Mouse (Mus musculus): ENCODE data around the gene Sag. TPM values are rescaled to one million over a fixed set of nuclear protein-coding genes. Genes with fewer than 3 reads are reported as not detected.

Gene Sag
- total and polyA plus RNA-seq, 2 experiments = 0.09 to 0.15 TPM

DNA sequence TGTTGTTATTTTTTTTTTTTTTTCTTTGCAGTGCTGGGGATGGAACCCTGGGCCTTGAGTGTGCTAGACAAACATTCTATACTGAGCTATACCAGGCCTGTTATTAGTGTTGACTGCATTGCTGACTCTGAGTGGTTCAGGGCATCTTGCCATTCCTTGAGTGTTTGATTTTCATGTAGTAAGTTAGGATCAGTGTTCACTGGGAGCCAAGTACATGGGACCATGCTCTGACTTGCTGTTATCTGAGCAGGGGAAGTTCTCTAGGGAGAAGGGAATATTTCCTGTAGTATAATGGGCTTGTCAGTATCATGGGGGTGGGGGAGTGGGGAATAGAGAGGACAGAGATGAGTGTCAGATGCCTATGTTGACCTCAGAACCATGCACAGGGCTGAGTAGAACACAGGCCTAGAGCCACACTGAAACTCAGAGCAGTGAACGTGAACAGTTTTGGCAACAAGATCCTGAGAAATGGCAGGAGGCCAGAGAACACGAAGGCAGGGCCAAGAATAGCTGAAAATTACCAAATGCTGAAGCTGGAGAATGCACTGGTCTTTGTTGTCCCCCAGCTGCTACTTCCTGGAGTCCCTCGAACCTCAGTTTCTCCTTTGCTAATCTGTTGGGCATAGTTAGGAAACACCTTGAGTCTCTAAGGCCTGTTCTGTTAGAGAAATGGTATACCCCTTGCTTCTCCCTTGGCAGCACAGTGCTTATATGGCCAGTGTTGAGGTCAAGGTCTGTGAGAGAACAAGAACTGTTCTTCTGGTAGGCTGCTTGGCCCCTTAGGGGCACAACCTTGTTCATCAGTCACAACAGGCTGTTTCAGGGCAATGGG, 76.2 kb downstream of the Sag start:
- Histone ChIP-seq H3K4me1 (ENCODE audit: control insufficient read depth, insufficient read depth, low read length) (peaks cover 15% of the 10 kb centered on the region), H3K9ac (ENCODE audit: low read depth, low read length) (peak overlapping the region; percentile 30; the same call in 1 of the 2 replicates), H3K4me3 (ENCODE audit: insufficient read depth, low read depth, low read length) (no peak overlapping the region), H3K36me3 (ENCODE audit: control insufficient read depth, insufficient read depth, low read length) (peaks cover 5% of the 10 kb centered on the region; the same call in 1 of the 2 replicates), H3K27ac (replicated peaks; ENCODE audit: insufficient read depth, low read depth, low read length) (peak overlapping the region; percentile 82), H3K27me3 (ENCODE audit: control insufficient read depth, insufficient read depth, low read length) (no peaks in the 10 kb centered on the region), H3K79me2 (ENCODE audit: control insufficient read depth, insufficient read depth, low read length) (peaks cover 32% of the 10 kb centered on the region; the same call in 1 of the 2 replicates)
- TF ChIP-seq POLR2A (IDR thresholded peaks at IDR 0.05; ENCODE audit: extremely low read depth, insufficient read depth, low read length) = no peak
- TF ChIP-seq CTCF (IDR thresholded peaks at IDR 0.05; ENCODE audit: low read depth, low read length) = no peak
- 4% methylated on average over 3 of the region's 3 CpGs for WGBS
- peak; percentile 86 for DNase-seq (ENCODE audit: extremely low read depth, low read depth, low spot score)

DNA sequence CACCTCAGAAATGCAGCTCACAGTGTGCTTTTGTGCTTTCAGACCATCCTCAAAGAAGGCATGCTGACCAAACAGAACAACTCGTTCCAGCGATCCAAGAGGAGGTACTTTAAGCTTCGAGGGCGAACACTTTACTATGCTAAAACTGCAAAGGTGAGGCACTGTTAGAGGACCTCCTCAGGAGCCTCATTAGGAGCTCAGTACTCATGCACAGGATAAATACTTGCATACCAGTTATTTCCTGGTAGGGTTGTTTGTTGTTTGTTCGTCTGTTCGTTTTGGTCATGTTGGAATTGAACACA, 76.8 kb downstream of the Sag start:
- Histone ChIP-seq H3K27ac (replicated peaks; ENCODE audit: insufficient read depth, low read depth, low read length) (peak overlapping the region; percentile 82), H3K9ac (ENCODE audit: low read depth, low read length) (peak overlapping the region; percentile 30; the same call in 1 of the 2 replicates), H3K27me3 (ENCODE audit: control insufficient read depth, insufficient read depth, low read length) (no peaks in the 10 kb centered on the region), H3K36me3 (ENCODE audit: control insufficient read depth, insufficient read depth, low read length) (peaks cover 5% of the 10 kb centered on the region; the same call in 1 of the 2 replicates), H3K79me2 (ENCODE audit: control insufficient read depth, insufficient read depth, low read length) (peaks cover 26% of the 10 kb centered on the region; the same call in 1 of the 2 replicates), H3K4me1 (ENCODE audit: control insufficient read depth, insufficient read depth, low read length) (peaks cover 15% of the 10 kb centered on the region), H3K4me3 (ENCODE audit: insufficient read depth, low read depth, low read length) (no peak overlapping the region)
- TF ChIP-seq POLR2A (IDR thresholded peaks at IDR 0.05; ENCODE audit: extremely low read depth, insufficient read depth, low read length) (no peak), CTCF (IDR thresholded peaks at IDR 0.05; ENCODE audit: low read depth, low read length) (no peak)
- no peak for DNase-seq (ENCODE audit: extremely low read depth, low read depth, low spot score)
- WGBS = 77% methylated on average over 6 of the region's 6 CpGs

DNA sequence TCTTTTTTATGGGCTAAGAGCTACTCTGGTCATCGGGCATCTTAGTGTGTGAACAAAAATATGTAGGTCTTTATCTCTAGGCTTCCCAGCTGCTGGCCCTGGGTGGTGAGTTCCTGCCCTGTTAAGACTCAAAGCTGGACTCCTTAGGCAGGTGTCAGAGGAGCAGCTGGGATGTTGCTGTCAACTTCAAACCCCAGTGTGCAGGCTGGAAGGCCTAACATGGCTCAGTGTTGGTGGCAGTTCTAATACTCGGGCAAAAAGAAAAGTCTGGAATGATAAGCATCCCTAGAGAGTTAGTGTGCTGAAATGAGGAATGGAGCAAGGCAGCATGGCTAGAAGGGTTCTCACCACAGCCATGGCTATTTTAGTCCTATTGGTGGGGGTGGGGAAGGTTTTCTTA, 77.4 kb downstream of the Sag start:
- no peak overlapping the region for H3K27ac ChIP-seq (replicated peaks; ENCODE audit: insufficient read depth, low read depth, low read length)
- peaks cover 15% of the 10 kb centered on the region for H3K4me1 ChIP-seq (ENCODE audit: control insufficient read depth, insufficient read depth, low read length)
- 84% methylated on average over 2 of the region's 2 CpGs for WGBS

DNA sequence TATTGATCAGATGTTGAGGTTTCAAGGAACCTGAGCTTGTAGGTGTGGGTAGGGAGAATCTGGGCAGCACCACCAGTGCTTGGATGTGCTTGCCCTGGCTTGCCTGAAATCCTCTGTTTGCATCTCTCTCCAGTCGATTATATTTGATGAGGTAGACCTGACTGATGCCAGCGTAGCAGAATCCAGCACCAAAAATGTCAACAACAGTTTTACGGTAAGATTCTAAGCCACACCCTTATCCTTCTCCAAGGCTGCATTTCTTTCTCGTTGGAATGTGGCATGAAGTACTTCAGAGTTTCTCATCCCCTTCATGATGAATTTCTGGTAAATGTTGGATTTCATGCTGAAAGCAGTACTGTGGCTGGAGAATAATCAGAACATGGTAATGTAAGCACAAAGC, 78.2 kb downstream of the Sag start:
- H3K4me1 ChIP-seq (ENCODE audit: control insufficient read depth, insufficient read depth, low read length) = peaks cover 15% of the 10 kb centered on the region
- no peak overlapping the region for H3K9ac ChIP-seq (ENCODE audit: low read depth, low read length)

More for the DNA sequence above, 77.4 kb downstream of the Sag start:
- TF ChIP-seq CTCF (IDR thresholded peaks at IDR 0.05; ENCODE audit: low read depth, low read length) (no peak), POLR2A (IDR thresholded peaks at IDR 0.05; ENCODE audit: extremely low read depth, insufficient read depth, low read length) (no peak)
- Histone ChIP-seq H3K27me3 (ENCODE audit: control insufficient read depth, insufficient read depth, low read length) (no peaks in the 10 kb centered on the region), H3K79me2 (ENCODE audit: control insufficient read depth, insufficient read depth, low read length) (peaks cover 25% of the 10 kb centered on the region; the same call in 1 of the 2 replicates), H3K4me3 (ENCODE audit: insufficient read depth, low read depth, low read length) (no peak overlapping the region), H3K36me3 (ENCODE audit: control insufficient read depth, insufficient read depth, low read length) (peaks cover 5% of the 10 kb centered on the region; the same call in 1 of the 2 replicates), H3K9ac (ENCODE audit: low read depth, low read length) (no peak overlapping the region)
- no peak for DNase-seq (ENCODE audit: extremely low read depth, low read depth, low spot score)

DNA sequence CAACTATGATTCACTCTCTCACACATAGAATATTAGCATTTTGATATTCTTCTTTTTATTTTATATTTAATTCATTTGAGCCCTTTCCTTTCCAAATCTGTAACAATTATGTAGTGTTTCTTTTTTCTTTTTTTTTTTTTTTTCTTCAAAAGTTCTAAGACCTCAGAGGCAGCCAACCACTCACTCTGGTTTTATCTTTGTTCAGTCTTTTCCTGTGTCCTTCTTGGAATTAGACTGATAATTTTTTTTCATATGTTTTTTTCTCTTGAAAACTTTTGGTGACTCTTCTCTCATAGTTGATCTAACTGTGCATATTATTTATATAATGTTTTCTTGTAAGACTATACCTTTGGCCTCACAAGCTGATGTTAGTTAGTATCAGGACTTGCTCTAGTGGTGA, 79.1 kb downstream of the Sag start:
- no peak for TF ChIP-seq POLR2A (IDR thresholded peaks at IDR 0.05; ENCODE audit: extremely low read depth, insufficient read depth, low read length)
- no peak for TF ChIP-seq CTCF (IDR thresholded peaks at IDR 0.05; ENCODE audit: low read depth, low read length)
- Histone ChIP-seq H3K79me2 (ENCODE audit: control insufficient read depth, insufficient read depth, low read length) (peaks cover 11% of the 10 kb centered on the region; the same call in 1 of the 2 replicates), H3K4me1 (ENCODE audit: control insufficient read depth, insufficient read depth, low read length) (peaks cover 15% of the 10 kb centered on the region), H3K4me3 (ENCODE audit: insufficient read depth, low read depth, low read length) (no peak overlapping the region), H3K9ac (ENCODE audit: low read depth, low read length) (no peak overlapping the region), H3K27ac (replicated peaks; ENCODE audit: insufficient read depth, low read depth, low read length) (no peak overlapping the region), H3K36me3 (ENCODE audit: control insufficient read depth, insufficient read depth, low read length) (peaks cover 5% of the 10 kb centered on the region; the same call in 1 of the 2 replicates), H3K27me3 (ENCODE audit: control insufficient read depth, insufficient read depth, low read length) (no peaks in the 10 kb centered on the region)
- DNase-seq (ENCODE audit: extremely low read depth, low read depth, low spot score) = no peak

More for the DNA sequence above, 78.2 kb downstream of the Sag start:
- no peak for TF ChIP-seq CTCF (IDR thresholded peaks at IDR 0.05; ENCODE audit: low read depth, low read length)
- no peak for TF ChIP-seq POLR2A (IDR thresholded peaks at IDR 0.05; ENCODE audit: extremely low read depth, insufficient read depth, low read length)
- Histone ChIP-seq H3K27me3 (ENCODE audit: control insufficient read depth, insufficient read depth, low read length) (no peaks in the 10 kb centered on the region), H3K4me3 (ENCODE audit: insufficient read depth, low read depth, low read length) (no peak overlapping the region), H3K27ac (replicated peaks; ENCODE audit: insufficient read depth, low read depth, low read length) (no peak overlapping the region), H3K36me3 (ENCODE audit: control insufficient read depth, insufficient read depth, low read length) (peaks cover 5% of the 10 kb centered on the region; the same call in 1 of the 2 replicates), H3K79me2 (ENCODE audit: control insufficient read depth, insufficient read depth, low read length) (peaks cover 16% of the 10 kb centered on the region; the same call in 1 of the 2 replicates)
- 23% methylated on average over 4 of the region's 4 CpGs for WGBS
- peak; percentile 44 for DNase-seq (ENCODE audit: extremely low read depth, low read depth, low spot score)

- WGBS = 0% methylated on average over 1 of the region's 1 CpGs
- peak; percentile 85 for DNase-seq (ENCODE audit: extremely low read depth, low read depth, low spot score)
- TF ChIP-seq POLR2A (IDR thresholded peaks at IDR 0.05; ENCODE audit: extremely low read depth, insufficient read depth, low read length) = no peak
- TF ChIP-seq CTCF (IDR thresholded peaks at IDR 0.05; ENCODE audit: low read depth, low read length) = peak; percentile 45; the same call in 1 of the 2 replicates
Measured at GRCm38 (mm10) chr1:87890960-87891359, 87.5 kb downstream of the Sag start.

More at GRCm38 (mm10) chr1:87890960-87891359, 87.5 kb downstream of the Sag start:
- H3K27me3 ChIP-seq (ENCODE audit: control insufficient read depth, insufficient read depth, low read length) = no peaks in the 10 kb centered on the region
- H3K36me3 ChIP-seq (ENCODE audit: control insufficient read depth, insufficient read depth, low read length) = no peaks in the 10 kb centered on the region
- H3K9ac ChIP-seq (ENCODE audit: low read depth, low read length) = no peak overlapping the region
- H3K27ac ChIP-seq (replicated peaks; ENCODE audit: insufficient read depth, low read depth, low read length) = peak overlapping the region; percentile 99
- H3K4me1 ChIP-seq (ENCODE audit: control insufficient read depth, insufficient read depth, low read length) = peaks cover 21% of the 10 kb centered on the region
- no peaks in the 10 kb centered on the region; the same call in 1 of the 2 replicates for H3K79me2 ChIP-seq (ENCODE audit: control insufficient read depth, insufficient read depth, low read length)
- no peak overlapping the region for H3K4me3 ChIP-seq (ENCODE audit: insufficient read depth, low read depth, low read length)

Measured in liver, adult 2 months (tissue).